Mouse (Mus musculus): Measurements from ENCODE around the gene Fam181a.

GRCm38 (mm10) chr12:103292366-103292765 is 18.4 kb upstream of the Fam181a start:
- TF ChIP-seq POLR2A (IDR thresholded peaks at IDR 0.05; ENCODE audit: borderline replicate concordance, insufficient read depth, low read length) (no peak), CTCF (IDR thresholded peaks at IDR 0.05; ENCODE audit: borderline replicate concordance, insufficient read depth, low read depth, low read length) (no peak)

Data from cerebellum, adult 2 months (tissue).